Mouse (Mus musculus) yolk sac, embryonic 10.5 days (tissue): ENCODE data around the gene Olfr803.

Experiments
- DNase-seq: peaks from one replicate; pipeline ENCODE4 v3.0.0-alpha.2; 2017; ENCODE audit warnings: low spot score

Olfr803 gene

GRCm38 (mm10) chr10:129694186-129694585, at the start of gene Olfr803:
Gene Olfr803, minus strand, starts transcription at chr10:129694286.
- no peak for DNase-seq

GRCm38 (mm10) chr10:129741821-129742220, 47.7 kb upstream of the Olfr803 start, which contains the start of gene Olfr806:
Gene Olfr806, minus strand, starts transcription at chr10:129741921.
- no peak for DNase-seq

DNA sequence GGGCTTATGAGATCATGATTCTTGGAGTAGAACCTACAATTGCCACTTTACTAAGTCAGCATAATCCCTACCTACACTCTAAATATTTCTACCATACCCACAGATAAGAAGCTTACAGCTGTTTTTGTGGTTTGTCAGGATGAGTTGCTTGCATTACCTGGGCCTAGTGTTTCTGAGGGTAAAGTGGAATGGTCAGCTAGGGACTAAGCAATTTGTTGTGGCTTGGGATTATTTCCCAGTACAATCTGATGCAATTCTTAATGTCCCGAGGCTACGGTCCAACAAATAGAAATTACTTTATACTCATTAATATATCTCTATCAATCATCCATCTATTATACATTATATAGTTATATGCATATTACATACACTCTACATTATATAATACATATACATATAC, 35.2 kb upstream of the Olfr803 start, which contains the start of gene Olfr805:
Gene Olfr805 (minus strand): TSS at position 101 of the 400 bp plus-strand sequence.
- no peak for DNase-seq

DNA sequence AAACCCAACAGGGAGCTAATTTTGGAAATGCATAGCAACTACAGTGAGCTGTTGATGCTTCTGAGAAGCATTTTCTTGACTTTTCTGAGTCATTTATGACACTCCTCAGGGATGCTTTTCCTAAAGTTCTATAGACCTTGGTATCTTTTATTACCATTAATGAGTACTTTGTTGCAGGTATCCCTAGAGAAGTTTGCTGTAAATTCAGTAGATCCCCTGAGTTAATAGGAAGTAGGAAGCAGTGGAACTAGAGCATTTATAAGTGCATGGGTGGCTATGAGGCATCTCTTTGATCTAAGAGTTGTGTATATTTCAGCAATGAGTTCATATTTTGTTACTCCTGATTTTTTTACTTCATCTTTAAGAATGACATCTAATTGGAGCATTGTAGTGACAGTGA, 8.8 kb upstream of the Olfr803 start, which contains the start of gene Olfr804:
Gene Olfr804 (plus strand): TSS at position 301 of the 400 bp plus-strand sequence.
- no peak for DNase-seq

GRCm38 (mm10) chr10:129688069-129688468, 6.0 kb downstream of the Olfr803 start, which contains the start of gene Olfr802:
Gene Olfr802, minus strand, starts transcription at chr10:129688169.
- no peak for DNase-seq

DNA sequence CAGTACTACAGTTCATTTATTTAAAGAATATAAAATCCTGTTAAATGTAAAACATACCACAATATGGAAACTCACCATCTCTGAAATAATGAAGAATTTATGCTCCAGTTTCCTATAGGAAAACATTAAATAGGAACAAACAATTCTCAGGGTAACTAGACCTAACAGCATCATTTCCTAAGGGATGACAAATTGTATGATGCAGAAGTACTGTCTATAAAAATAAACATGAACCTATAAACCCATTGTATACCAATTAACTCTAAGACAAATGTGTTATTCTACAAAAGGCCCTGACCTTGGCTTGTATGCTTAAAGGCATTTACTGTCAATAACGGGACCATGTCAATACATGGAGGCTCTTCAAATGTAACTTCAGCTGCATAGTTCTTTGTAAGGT, 20.3 kb downstream of the Olfr803 start, which contains the start of gene Olfr801:
Gene Olfr801 (minus strand): TSS at position 101 of the 400 bp plus-strand sequence.
- no peak for DNase-seq

DNA sequence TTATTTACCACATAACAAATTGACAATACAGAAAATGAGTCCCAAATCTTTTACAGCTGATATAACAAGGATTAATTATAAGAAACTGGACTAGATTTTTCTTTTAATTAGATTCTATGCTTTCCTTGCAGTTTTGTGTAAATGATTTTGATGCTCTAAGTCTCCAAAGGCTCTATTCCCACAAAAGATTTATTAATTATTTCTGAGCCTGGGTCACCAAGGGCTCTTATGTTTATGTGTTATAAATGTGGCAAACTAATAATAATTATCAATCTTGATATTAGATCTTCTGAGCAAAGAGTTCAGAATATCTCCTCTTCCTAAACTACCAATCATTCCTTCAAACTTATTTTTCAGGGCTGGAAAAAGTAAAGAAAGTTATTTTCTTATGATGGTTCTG, 36.7 kb downstream of the Olfr803 start, which contains the start of gene Olfr800:
Gene Olfr800 (plus strand): TSS at position 301 of the 400 bp plus-strand sequence.
- DNase-seq = no peak

DNA sequence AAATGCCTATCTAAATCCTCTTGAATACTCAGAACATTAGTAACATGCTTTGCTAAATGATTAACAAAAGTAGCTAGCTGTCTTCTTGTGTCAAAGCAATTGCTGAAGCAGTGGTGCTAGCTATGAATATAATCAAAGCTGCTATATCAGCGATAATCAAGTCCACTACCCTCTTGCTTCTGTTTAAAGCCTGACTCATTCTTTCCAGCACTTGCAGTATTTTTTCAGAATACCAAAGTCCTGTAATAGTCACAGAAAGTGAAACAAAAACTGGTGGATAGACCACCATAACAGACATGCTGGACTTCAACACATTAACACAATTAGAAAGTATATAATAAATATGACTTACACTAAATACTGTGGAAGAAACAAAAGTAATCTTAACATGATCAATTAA, 42.3 kb downstream of the Olfr803 start:
- no peak for DNase-seq
